Comparison of ENCODE assay signal across 9 mouse cellular contexts in genomic region chr17:84422001-84422785, GRCm38 (mm10). TPM values are rescaled to one million over a fixed set of nuclear protein-coding genes. Genes with fewer than 3 reads are reported as not detected.
DNase-seq lines count a peak whose midpoint lies in the region; ATAC-seq lines count a peak whose summit lies in the region.
"Had no signal": no experiment of that assay in that cellular context is flagged by ENCODE, and none has a peak within 500 bp of the region (broad histone marks: within the 10 kb centered on the region; RNA-seq: fewer than 3 reads in every experiment).

No protein-coding gene starts in this region.

- no peaks in the 10 kb centered on the region for H3K4me1 ChIP-seq in hindbrain, embryonic 11.5 days (replicated peaks; ENCODE audit: control insufficient read depth, insufficient read depth, low read length)
- H3K4me1 ChIP-seq in hindbrain, embryonic 12.5 days, result peaks cover 3% of the 10 kb centered on the region; the same call in 1 of the 2 replicates
- peaks cover 18% of the 10 kb centered on the region for H3K4me1 ChIP-seq in embryonic facial prominence, embryonic 15.5 days
- H3K4me1 ChIP-seq: neural tube, embryonic 12.5 days had no signal

- H3K27ac ChIP-seq in hindbrain, embryonic 11.5 days (ENCODE audit: low read depth, low read length), result no peak overlapping the region
- H3K27ac ChIP-seq in hindbrain, embryonic 12.5 days, result no peak overlapping the region
- peak overlapping the region; percentile 83 for H3K27ac ChIP-seq in embryonic facial prominence, embryonic 15.5 days (replicated peaks)
- H3K27ac ChIP-seq: neural tube, embryonic 12.5 days had no signal

- no peaks in the 10 kb centered on the region for H3K36me3 ChIP-seq in hindbrain, embryonic 11.5 days (ENCODE audit: control insufficient read depth, insufficient read depth, low read length)
- H3K36me3 ChIP-seq in hindbrain, embryonic 12.5 days, result peaks cover 42% of the 10 kb centered on the region
- peaks cover 37% of the 10 kb centered on the region for H3K36me3 ChIP-seq in embryonic facial prominence, embryonic 15.5 days

- no peak for ATAC-seq in hindbrain, embryonic 11.5 days (ENCODE audit: low FRiP score)
- no peak for ATAC-seq in hindbrain, embryonic 12.5 days (ENCODE audit: low FRiP score)
- peak; percentile 75; the same call in 1 of the 2 replicates for ATAC-seq in embryonic facial prominence, embryonic 15.5 days (ENCODE audit: insufficient number of reproducible peaks, low FRiP score, low TSS enrichment, low read depth)

- no peak overlapping the region for H3K9ac ChIP-seq in hindbrain, embryonic 11.5 days (ENCODE audit: low read depth, low read length)
- no peak overlapping the region for H3K9ac ChIP-seq in hindbrain, embryonic 12.5 days
- no peak overlapping the region for H3K9ac ChIP-seq in embryonic facial prominence, embryonic 15.5 days
- H3K9ac ChIP-seq: neural tube, embryonic 12.5 days had no signal

- intact Hi-C loops in left cerebral cortex, postnatal 10 days (cut with DNase I), result no loop called here

- 79% methylated on average over 4 of the region's 4 CpGs for WGBS in hindbrain, embryonic 11.5 days
- 77% methylated on average over 4 of the region's 4 CpGs for WGBS in hindbrain, embryonic 12.5 days
- 39% methylated on average over 4 of the region's 4 CpGs for WGBS in embryonic facial prominence, embryonic 15.5 days

- no peak overlapping the region for H3K4me2 ChIP-seq in hindbrain, embryonic 11.5 days (replicated peaks; ENCODE audit: low read depth, low read length)
- no peak overlapping the region for H3K4me2 ChIP-seq in hindbrain, embryonic 12.5 days (replicated peaks)
- no peak overlapping the region for H3K4me2 ChIP-seq in embryonic facial prominence, embryonic 15.5 days (replicated peaks)
- H3K4me2 ChIP-seq: neural tube, embryonic 12.5 days had no signal

- no peaks in the 10 kb centered on the region for H3K27me3 ChIP-seq in hindbrain, embryonic 11.5 days (ENCODE audit: control insufficient read depth, insufficient read depth, low read length)
- no peaks in the 10 kb centered on the region for H3K27me3 ChIP-seq in hindbrain, embryonic 12.5 days
- H3K27me3 ChIP-seq in embryonic facial prominence, embryonic 15.5 days, result no peaks in the 10 kb centered on the region
- H3K27me3 ChIP-seq: neural tube, embryonic 12.5 days had no signal

- H3K4me3 ChIP-seq in hindbrain, embryonic 11.5 days (ENCODE audit: low read depth, low read length), result no peak overlapping the region
- H3K4me3 ChIP-seq in hindbrain, embryonic 12.5 days, result no peak overlapping the region
- H3K4me3 ChIP-seq in embryonic facial prominence, embryonic 15.5 days (replicated peaks), result no peak overlapping the region
- H3K4me3 ChIP-seq: neural tube, embryonic 12.5 days had no signal

- H3K9me3 ChIP-seq in hindbrain, embryonic 11.5 days (ENCODE audit: control insufficient read depth, low read length), result no peaks in the 10 kb centered on the region
- no peaks in the 10 kb centered on the region for H3K9me3 ChIP-seq in hindbrain, embryonic 12.5 days (replicated peaks)
- H3K9me3 ChIP-seq in embryonic facial prominence, embryonic 15.5 days (replicated peaks), result no peaks in the 10 kb centered on the region
- H3K9me3 ChIP-seq: neural tube, embryonic 12.5 days had no signal

- DNase-seq in hindbrain, embryonic 11.5 days (ENCODE audit: low spot score), result peak; percentile 3
- DNase-seq in kidney, postnatal 25 days, result peak; percentile 8 to 47
- peak; percentile 33 for DNase-seq in ovary, postnatal 36 days (ENCODE audit: low spot score)
- no peak for DNase-seq in left cerebral cortex, postnatal 10 days (ENCODE audit: extremely low spot score in 1 of 2, low spot score in 2 of 2)
- DNase-seq in layer of hippocampus, adult 11-12 months (ENCODE audit: low spot score), result no peak
- DNase-seq in spleen, postnatal 14 days (ENCODE audit: low spot score in 2 of 2), result no peak

RNA-seq across cellular contexts. Expression of gene Thada, which starts 43.8 kb away (rescaled TPM):
- 7.9 and 13.1 TPM in 2 replicates for polyA plus RNA-seq in hindbrain, embryonic 11.5 days (2014; fragmentation: Nextera tagmentation; extraction: Ambion mirVana)
- 9.9 TPM in 2 replicates for polyA plus RNA-seq in hindbrain, embryonic 12.5 days (2016; fragmentation: Nextera tagmentation; extraction: Ambion mirVana)
- polyA plus RNA-seq in embryonic facial prominence, embryonic 15.5 days (2015; fragmentation: Nextera tagmentation; extraction: Ambion mirVana), result 6.8 and 7.9 TPM in 2 replicates
- total RNA-seq in left cerebral cortex, postnatal 10 days (2021), result 10 to 100 TPM; 13.3 to 13.8 TPM

Comparison
In these comparisons a context has a peak if more than half of its experiments do, and no peak if none do; other contexts are left out.
1. DNase-seq: peak in hindbrain, embryonic 11.5 days (single experiment), kidney, postnatal 25 days (2 of 2) and ovary, postnatal 36 days (single experiment); none in left cerebral cortex, postnatal 10 days (0 of 2), layer of hippocampus, adult 11-12 months (single experiment) and spleen, postnatal 14 days (0 of 2).